In the genomic region with DNA sequence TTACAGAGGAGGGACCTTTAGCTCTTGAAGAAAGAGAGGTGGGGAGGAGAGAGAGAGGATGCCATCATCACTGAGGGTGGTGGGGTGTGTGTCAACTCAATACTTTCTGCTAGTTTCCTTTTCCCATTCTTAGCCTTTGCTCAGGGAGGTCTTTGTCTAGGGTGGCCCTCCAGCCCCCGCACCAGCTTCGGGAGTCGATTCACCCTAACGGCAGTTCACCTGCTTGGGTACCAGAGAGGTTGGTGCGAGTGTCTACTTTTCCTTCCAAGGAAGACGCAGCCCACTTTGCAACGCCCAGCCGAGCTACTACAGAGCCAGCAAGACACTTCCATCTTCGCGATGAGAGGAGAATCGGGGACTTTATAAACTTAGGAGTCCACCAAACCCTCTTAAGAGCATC, we compare ENCODE assay signal across 8 mouse cellular contexts. TPM values are rescaled to one million over a fixed set of nuclear protein-coding genes. Genes with fewer than 3 reads are reported as not detected.
A peak's percentile ranks its signal among the peaks of the same experiment; 100 is the strongest.
DNase-seq lines count a peak whose midpoint lies in the region; ATAC-seq and TF ChIP-seq lines count a peak whose summit lies in the region.

No protein-coding gene starts in this region.

- DNase-seq in cerebellum, adult 11 months: peak; percentile 35
- no peak for DNase-seq in CH12.LX (ENCODE audit: extremely low read depth)
- no peak for DNase-seq in forebrain, postnatal 0 days
- DNase-seq in liver, embryonic 13.5 days: no peak
- DNase-seq in spleen, adult 18-20 months: no peak
- no peak for DNase-seq in layer of hippocampus, postnatal 10 days (ENCODE audit: low spot score in 2 of 2)

- no peaks in the 10 kb centered on the region for H3K79me2 ChIP-seq in CH12.LX (replicated peaks; ENCODE audit: control insufficient read depth, extremely low read depth, insufficient read depth, poor library complexity, severe bottlenecking)

- no peak for TF ChIP-seq CTCF in CH12.LX (conservative IDR thresholded peaks at IDR 0.05 in 1 of 2, IDR thresholded peaks at IDR 0.05 in 1 of 2; ENCODE audit: low read depth in 2 of 2, low read length in 2 of 2)
- TF ChIP-seq CTCF in forebrain, postnatal 0 days (IDR thresholded peaks at IDR 0.05; ENCODE audit: low read depth): no peak

- ATAC-seq in cerebellum, adult (ENCODE audit: insufficient number of reproducible peaks, low FRiP score, low TSS enrichment): no peak
- ATAC-seq in forebrain, postnatal 0 days: no peak
- ATAC-seq in liver, embryonic 13.5 days (ENCODE audit: low read depth): no peak
- ATAC-seq in erythroid progenitor cell, adult 5-6 weeks (replicated peaks; ENCODE audit: low FRiP score, poor library complexity, severe bottlenecking): no peak

- no peak for TF ChIP-seq POLR2A in CH12.LX (IDR thresholded peaks at IDR 0.05; ENCODE audit: low read depth, low read length)

- peaks cover 87% of the 10 kb centered on the region for H3K27me3 ChIP-seq in CH12.LX (replicated peaks)
- H3K27me3 ChIP-seq in forebrain, postnatal 0 days (ENCODE audit: insufficient read depth, low read length): peaks cover 37% of the 10 kb centered on the region
- H3K27me3 ChIP-seq in liver, embryonic 13.5 days: peaks cover 100% of the 10 kb centered on the region

- H3K27ac ChIP-seq in CH12.LX (ENCODE audit: insufficient read depth, low read depth): no peak overlapping the region
- H3K27ac ChIP-seq in forebrain, postnatal 0 days (ENCODE audit: low read depth, low read length): no peak overlapping the region
- H3K27ac ChIP-seq in liver, embryonic 13.5 days: no peak overlapping the region

- H3K4me1 ChIP-seq in CH12.LX (ENCODE audit: control insufficient read depth in 1 of 2, insufficient read depth in 2 of 2): peaks cover 0 to 4% of the 10 kb centered on the region in 2 experiments; a peak in 2 of 4 replicates
- 0 out of 2 replicates have a peak, but pooled peaks cover 19% of the 10 kb centered on the region for H3K4me1 ChIP-seq in forebrain, postnatal 0 days (ENCODE audit: insufficient read depth)
- peaks cover 25% of the 10 kb centered on the region for H3K4me1 ChIP-seq in liver, embryonic 13.5 days (replicated peaks)

- no peak for TF ChIP-seq EP300 in CH12.LX (IDR thresholded peaks at IDR 0.05; ENCODE audit: low read length)

- H3K36me3 ChIP-seq in CH12.LX (replicated peaks in 1 of 2; ENCODE audit: control insufficient read depth in 1 of 2, insufficient read depth in 1 of 2, low read length in 1 of 2): no peaks in the 10 kb centered on the region
- no peaks in the 10 kb centered on the region for H3K36me3 ChIP-seq in forebrain, postnatal 0 days (ENCODE audit: insufficient read depth)
- H3K36me3 ChIP-seq in liver, embryonic 13.5 days: no peaks in the 10 kb centered on the region

- in situ Hi-C loops in CH12.LX (cut with MboI; ENCODE audit: low pct_ligation_motif_present, low pct_unique_long_range_greater_than_20kb, low sequenced_read_pairs): no loop called here

- H3K9ac ChIP-seq in CH12.LX (ENCODE audit: insufficient read depth, low read depth): no peak overlapping the region
- H3K9ac ChIP-seq in forebrain, postnatal 0 days: no peak overlapping the region
- H3K9ac ChIP-seq in liver, embryonic 13.5 days: no peak overlapping the region

- dilution Hi-C loops in CH12.LX (cut with MboI; ENCODE audit: extremely low pct_ligation_motif_present, extremely low pct_unique_long_range_greater_than_20kb, low sequenced_read_pairs): no loop called here

- H3K4me2 ChIP-seq in CH12.LX (ENCODE audit: insufficient read depth, low read depth, poor library complexity, severe bottlenecking): peak overlapping the region; percentile 93; the same call in 1 of the 2 replicates
- H3K4me2 ChIP-seq in forebrain, postnatal 0 days (ENCODE audit: low read depth): peak overlapping the region; percentile 98
- H3K4me2 ChIP-seq in liver, embryonic 13.5 days: peak overlapping the region; percentile 68

- WGBS in forebrain, postnatal 0 days: 0% methylated on average over 11 of the region's 11 CpGs
- 2% methylated on average over 11 of the region's 11 CpGs for WGBS in liver, embryonic 13.5 days (ENCODE audit: insufficient replicate concordance)

- H3K4me3 ChIP-seq in CH12.LX (replicated peaks in 1 of 3; ENCODE audit: low read depth in 2 of 3, low read length in 2 of 3, poor library complexity in 1 of 3): no peak overlapping the region
- H3K4me3 ChIP-seq in forebrain, postnatal 0 days (ENCODE audit: low read depth, low read length): peak overlapping the region; percentile 54
- peak overlapping the region; percentile 57 for H3K4me3 ChIP-seq in liver, embryonic 13.5 days (replicated peaks)

- no peak for TF ChIP-seq RAD21 in CH12.LX (IDR thresholded peaks at IDR 0.05; ENCODE audit: low read depth, low read length)

- H3K9me3 ChIP-seq in CH12.LX (replicated peaks; ENCODE audit: low read length): peaks cover 22% of the 10 kb centered on the region
- H3K9me3 ChIP-seq in forebrain, postnatal 0 days (ENCODE audit: low read length): no peaks in the 10 kb centered on the region
- H3K9me3 ChIP-seq in liver, embryonic 13.5 days (replicated peaks): no peaks in the 10 kb centered on the region

TF ChIP-seq in CH12.LX, 34 proteins besides CTCF, POLR2A, EP300 and RAD21:
- no peak for TF ChIP-seq JUN (IDR thresholded peaks at IDR 0.05; ENCODE audit: insufficient read depth, low read depth, low read length)
- no peak for TF ChIP-seq CHD1 (IDR thresholded peaks at IDR 0.05; ENCODE audit: low read depth, low read length)
- no peak for TF ChIP-seq ZKSCAN1 (IDR thresholded peaks at IDR 0.05; ENCODE audit: borderline replicate concordance, low read depth, low read length)
- TF ChIP-seq MAZ (IDR thresholded peaks at IDR 0.05; ENCODE audit: low read depth, low read length): no peak
- TF ChIP-seq IRF4 (IDR thresholded peaks at IDR 0.05; ENCODE audit: low read depth, low read length): no peak
- no peak for TF ChIP-seq USF1 (IDR thresholded peaks at IDR 0.05; ENCODE audit: low read depth, low read length)
- TF ChIP-seq MXI1 (IDR thresholded peaks at IDR 0.05; ENCODE audit: low read depth, low read length): no peak

RNA-seq across cellular contexts. Expression of a gene that starts 1.4 kb away (rescaled TPM):
- 0.21 and 0.29 TPM in 2 replicates for total RNA-seq in CH12.LX (2012; rRNA removed)
- total RNA-seq in CH12.LX (2014; rRNA removed): 0.04 and 0.05 TPM in 2 replicates
- polyA plus RNA-seq in CH12.LX (2012; ENCODE audit: insufficient read length, low read depth): 0.05 and 0.06 TPM in 2 replicates
- total RNA-seq in forebrain, postnatal 0 days (2014; rRNA removed): 8.5 and 15.9 TPM in 2 replicates
- 1.1 and 1.6 TPM in 2 replicates for polyA plus RNA-seq in forebrain, postnatal 0 days (2015; fragmentation: Nextera tagmentation; extraction: Ambion mirVana)
- polyA plus RNA-seq in liver, embryonic 13.5 days (2015; fragmentation: Nextera tagmentation; extraction: Ambion mirVana): 0.45 and 0.52 TPM in 2 replicates
- not detected in 2 replicates for total RNA-seq in erythroid progenitor cell, adult 5-6 weeks (2015; ENCODE audit: low replicate concordance)
- not detected in 2 replicates for total RNA-seq in erythroid progenitor cell, adult 5-6 weeks (2017; ENCODE audit: low replicate concordance)
- total RNA-seq in layer of hippocampus, postnatal 10 days (2021): 1 to 10 TPM; 8.4 to 9.8 TPM

Comparison
In these comparisons a context has a peak if more than half of its experiments do, and no peak if none do; other contexts are left out.
1. H3K4me3 ChIP-seq: peak in forebrain, postnatal 0 days (single experiment) and liver, embryonic 13.5 days (single experiment); none in CH12.LX (0 of 3).
2. Peak in every context shown above with its lines, with median percentiles within 50 percentile points of each other: H3K4me2 ChIP-seq.